Mouse (Mus musculus): ENCODE measurements at regions not wholly inside any gene's neighbourhood (a gene's known extent, or its start where the extent isn't known, plus 50 kb on each side); places are given as distances from the start of the nearest gene placed in this dataset.

DNA sequence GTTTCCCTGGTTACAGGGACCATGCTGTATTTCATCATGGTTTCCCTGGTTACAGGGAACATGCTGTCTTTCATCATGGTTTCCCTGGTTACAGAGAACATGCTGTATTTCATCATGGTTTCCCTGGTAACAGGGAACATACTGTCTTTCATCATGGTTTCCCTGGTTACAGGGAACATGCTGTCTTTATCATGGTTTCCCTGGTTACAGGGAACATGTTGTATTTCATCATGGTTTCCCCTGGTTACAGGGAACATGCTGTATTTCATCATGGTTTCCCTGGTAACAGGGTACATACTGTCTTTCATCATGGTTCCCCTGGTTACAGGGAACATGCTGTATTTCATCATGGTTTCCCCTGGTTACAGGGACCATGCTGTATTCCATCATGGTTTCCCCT is 1579.5 kb downstream of the 4930444P10Rik start:
- H3K36me3 ChIP-seq = no peaks in the 10 kb centered on the region

DNA sequence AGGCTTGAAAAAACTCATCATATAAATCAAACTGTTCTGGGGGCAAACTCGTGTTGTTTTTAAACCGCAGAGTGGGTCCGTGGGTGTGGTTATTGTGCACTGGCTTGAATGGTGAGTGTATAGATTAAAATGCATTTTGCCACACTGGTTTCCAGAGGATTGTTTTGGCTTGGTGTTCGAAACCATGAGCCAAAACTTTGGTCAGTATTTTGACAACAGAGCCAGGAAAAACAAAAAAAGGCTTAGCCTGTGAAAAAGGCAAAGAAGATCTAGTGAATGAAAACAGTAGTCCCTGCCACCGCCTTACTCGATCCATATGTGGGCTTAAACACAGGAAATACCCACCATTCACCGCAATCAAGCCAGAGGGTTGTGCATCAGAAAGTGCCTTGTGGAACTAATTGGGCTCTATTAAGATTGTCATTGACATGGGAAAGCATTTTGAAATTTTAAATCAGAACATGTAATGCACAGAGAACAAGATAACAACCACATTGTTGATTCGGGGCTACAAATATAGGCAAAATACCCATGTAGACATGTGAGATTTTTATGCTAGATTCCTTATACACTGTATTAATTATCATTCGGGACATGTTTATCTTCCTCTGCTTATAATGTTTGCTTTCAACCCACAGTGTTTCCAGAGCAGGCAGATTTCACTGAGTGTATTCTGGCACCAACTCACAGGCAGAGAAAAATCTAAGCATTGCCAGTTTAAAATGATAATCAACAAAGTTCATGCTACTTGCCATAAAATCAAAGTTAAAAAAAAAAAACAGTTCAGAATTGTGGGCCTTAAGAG is 1580.4 kb downstream of the 4930444P10Rik start:
- no peak overlapping the region for H3K4me3 ChIP-seq (replicated peaks)
- ATAC-seq (ENCODE audit: low read depth) = no peak
- H3K9ac ChIP-seq = no peak overlapping the region
- no peak for DNase-seq
- H3K27me3 ChIP-seq = peaks cover 16% of the 10 kb centered on the region
- H3K36me3 ChIP-seq = no peaks in the 10 kb centered on the region
- no peak overlapping the region for H3K4me2 ChIP-seq
- no peaks in the 10 kb centered on the region for H3K9me3 ChIP-seq (replicated peaks)
- H3K27ac ChIP-seq = no peak overlapping the region
- 64% methylated on average over 9 of the region's 9 CpGs for WGBS (ENCODE audit: insufficient replicate concordance)
- H3K4me1 ChIP-seq (replicated peaks) = no peaks in the 10 kb centered on the region

More for the DNA sequence above, 1579.5 kb downstream of the 4930444P10Rik start:
- no peak overlapping the region for H3K9ac ChIP-seq
- H3K9me3 ChIP-seq (replicated peaks) = no peaks in the 10 kb centered on the region
- no peak overlapping the region for H3K4me3 ChIP-seq (replicated peaks)
- H3K27me3 ChIP-seq = peaks cover 6% of the 10 kb centered on the region
- no peak for ATAC-seq (ENCODE audit: low read depth)
- no peak for DNase-seq
- H3K4me1 ChIP-seq (replicated peaks) = no peaks in the 10 kb centered on the region
- H3K27ac ChIP-seq = no peak overlapping the region
- H3K4me2 ChIP-seq = no peak overlapping the region

- H3K36me3 ChIP-seq = no peaks in the 10 kb centered on the region
- no peaks in the 10 kb centered on the region for H3K4me1 ChIP-seq (replicated peaks)
- H3K4me2 ChIP-seq = peak overlapping the region; percentile 55
- H3K4me3 ChIP-seq (replicated peaks) = peak overlapping the region; percentile 33
- no peak overlapping the region for H3K9ac ChIP-seq
- H3K27ac ChIP-seq = no peak overlapping the region
- H3K9me3 ChIP-seq (replicated peaks) = no peaks in the 10 kb centered on the region
- ATAC-seq (ENCODE audit: low read depth) (no peak), DNase-seq (no peak)
- WGBS (ENCODE audit: insufficient replicate concordance) = 3% methylated on average over 35 of the region's 36 CpGs
- H3K27me3 ChIP-seq = peaks cover 68% of the 10 kb centered on the region
These were observed 1586.1 kb downstream of the 4930444P10Rik start for GRCm38 (mm10) chr1:14506831-14507690.

GRCm38 (mm10) chr1:14506201-14506830 is 1586.8 kb downstream of the 4930444P10Rik start:
- ATAC-seq (ENCODE audit: low read depth) = peak; percentile 58; the same call in 1 of the 2 replicates
- Histone ChIP-seq H3K4me2 (peak overlapping the region; percentile 55), H3K9me3 (replicated peaks) (no peaks in the 10 kb centered on the region), H3K4me3 (replicated peaks) (peak overlapping the region; percentile 33), H3K4me1 (replicated peaks) (no peaks in the 10 kb centered on the region), H3K9ac (no peak overlapping the region), H3K27ac (no peak overlapping the region), H3K36me3 (no peaks in the 10 kb centered on the region), H3K27me3 (peaks cover 68% of the 10 kb centered on the region)
- WGBS (ENCODE audit: insufficient replicate concordance) = under 1% methylated on average over 34 of the region's 34 CpGs
- DNase-seq = no peak

GRCm38 (mm10) chr1:14505741-14506140 is 1587.4 kb downstream of the 4930444P10Rik start:
- Histone ChIP-seq H3K27ac (no peak overlapping the region), H3K36me3 (no peaks in the 10 kb centered on the region), H3K4me3 (replicated peaks) (no peak overlapping the region), H3K9me3 (replicated peaks) (no peaks in the 10 kb centered on the region), H3K27me3 (peaks cover 69% of the 10 kb centered on the region), H3K4me1 (replicated peaks) (no peaks in the 10 kb centered on the region), H3K9ac (no peak overlapping the region), H3K4me2 (no peak overlapping the region)
- WGBS (ENCODE audit: insufficient replicate concordance) = 7% methylated on average over 6 of the region's 6 CpGs
- ATAC-seq (ENCODE audit: low read depth) = no peak
- no peak for DNase-seq

GRCm38 (mm10) chr1:14504767-14505343 is 1588.3 kb downstream of the 4930444P10Rik start:
- WGBS (ENCODE audit: insufficient replicate concordance) = 2% methylated on average over 12 of the region's 12 CpGs
- DNase-seq (no peak), ATAC-seq (ENCODE audit: low read depth) (no peak)
- Histone ChIP-seq H3K27ac (no peak overlapping the region), H3K4me1 (replicated peaks) (no peaks in the 10 kb centered on the region), H3K4me2 (no peak overlapping the region), H3K27me3 (peaks cover 71% of the 10 kb centered on the region), H3K36me3 (no peaks in the 10 kb centered on the region), H3K9me3 (replicated peaks) (no peaks in the 10 kb centered on the region), H3K9ac (no peak overlapping the region), H3K4me3 (replicated peaks) (no peak overlapping the region)

DNA sequence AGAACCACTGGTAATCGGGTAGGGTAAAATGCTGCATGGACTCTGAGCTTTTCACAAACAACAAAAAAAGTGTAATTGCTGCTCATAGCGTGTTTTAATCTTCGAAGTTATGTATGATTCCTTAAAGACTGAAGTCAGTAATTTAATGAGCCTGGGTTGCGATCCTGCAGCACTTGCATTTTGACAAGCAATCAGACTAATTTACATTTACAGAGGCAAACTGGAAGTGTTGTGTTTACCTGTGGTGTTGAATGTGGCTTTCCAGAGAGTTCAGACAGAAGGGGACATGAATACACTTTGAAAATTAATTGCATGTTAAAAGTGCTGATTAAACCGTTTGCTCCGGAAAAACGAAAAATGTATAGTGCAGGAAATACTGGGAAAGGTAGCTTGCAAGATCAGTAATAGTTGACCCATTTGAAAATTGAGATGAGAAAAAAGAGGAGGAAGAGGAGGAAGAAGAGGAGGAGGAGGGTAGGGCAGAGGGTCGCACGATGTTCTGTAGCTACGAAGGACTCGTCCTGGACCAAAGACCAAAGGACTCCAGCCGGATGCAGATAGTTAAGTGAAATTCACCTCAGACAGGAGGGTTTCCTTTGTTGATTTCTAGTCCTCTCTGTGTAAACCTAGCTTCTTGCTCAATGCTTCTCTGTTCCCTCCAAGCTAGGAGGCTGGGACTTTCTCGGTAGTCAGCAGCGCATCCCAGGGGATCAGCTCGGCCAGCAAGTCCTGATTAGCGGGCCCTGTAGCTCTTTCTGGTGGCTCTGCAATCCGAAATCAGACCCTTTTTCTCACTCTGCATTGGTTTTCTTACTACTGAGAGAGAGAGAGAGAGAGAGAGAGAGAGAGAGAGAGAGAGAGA is 1589.0 kb downstream of the 4930444P10Rik start:
- Histone ChIP-seq H3K27ac (no peak overlapping the region), H3K9ac (no peak overlapping the region), H3K36me3 (no peaks in the 10 kb centered on the region), H3K9me3 (replicated peaks) (no peaks in the 10 kb centered on the region), H3K4me2 (no peak overlapping the region), H3K4me1 (replicated peaks) (no peaks in the 10 kb centered on the region), H3K4me3 (replicated peaks) (no peak overlapping the region), H3K27me3 (peaks cover 69% of the 10 kb centered on the region)
- no peak for DNase-seq
- no peak for ATAC-seq (ENCODE audit: low read depth)
- 6% methylated on average over 17 of the region's 17 CpGs for WGBS (ENCODE audit: insufficient replicate concordance)

- WGBS (ENCODE audit: insufficient replicate concordance) = 27% methylated on average over 7 of the region's 7 CpGs
- no peaks in the 10 kb centered on the region for H3K36me3 ChIP-seq
- peaks cover 61% of the 10 kb centered on the region for H3K27me3 ChIP-seq
- H3K27ac ChIP-seq = no peak overlapping the region
- no peak overlapping the region for H3K9ac ChIP-seq
- H3K4me2 ChIP-seq = no peak overlapping the region
- ATAC-seq (ENCODE audit: low read depth) (no peak), DNase-seq (no peak)
- no peak overlapping the region for H3K4me3 ChIP-seq (replicated peaks)
- H3K4me1 ChIP-seq (replicated peaks) = no peaks in the 10 kb centered on the region
- H3K9me3 ChIP-seq (replicated peaks) = no peaks in the 10 kb centered on the region
These were observed 1589.8 kb downstream of the 4930444P10Rik start for GRCm38 (mm10) chr1:14503193-14503800.

- Histone ChIP-seq H3K4me2 (no peak overlapping the region), H3K9me3 (replicated peaks) (no peaks in the 10 kb centered on the region), H3K27ac (no peak overlapping the region), H3K9ac (no peak overlapping the region), H3K36me3 (no peaks in the 10 kb centered on the region), H3K27me3 (peaks cover 19% of the 10 kb centered on the region), H3K4me3 (replicated peaks) (no peak overlapping the region), H3K4me1 (replicated peaks) (no peaks in the 10 kb centered on the region)
- no peak for ATAC-seq (ENCODE audit: low read depth)
- WGBS (ENCODE audit: insufficient replicate concordance) = 41% methylated on average over 1 of the region's 1 CpGs
- DNase-seq = no peak
These were observed 1594.0 kb downstream of the 4930444P10Rik start for GRCm38 (mm10) chr1:14499105-14499504.

- DNase-seq = no peak
- H3K9ac ChIP-seq = no peak overlapping the region
- 62% methylated on average over 3 of the region's 3 CpGs for WGBS (ENCODE audit: insufficient replicate concordance)
These were observed 1603.1 kb downstream of the 4930444P10Rik start for GRCm38 (mm10) chr1:14490026-14490425.

More at GRCm38 (mm10) chr1:14490026-14490425, 1603.1 kb downstream of the 4930444P10Rik start:
- Histone ChIP-seq H3K27me3 (no peaks in the 10 kb centered on the region), H3K36me3 (no peaks in the 10 kb centered on the region), H3K9me3 (replicated peaks) (no peaks in the 10 kb centered on the region), H3K27ac (no peak overlapping the region), H3K4me2 (no peak overlapping the region), H3K4me3 (replicated peaks) (no peak overlapping the region), H3K4me1 (replicated peaks) (peaks cover 9% of the 10 kb centered on the region)
- no peak for ATAC-seq (ENCODE audit: low read depth)
